Mouse (Mus musculus): ENCODE data around the gene Hoxb6.

GRCm38 (mm10) chr11:96301064-96301431 lies 8.8 kb downstream of the Hoxb6 start:
- no peak for TF ChIP-seq CHD2 (IDR thresholded peaks at IDR 0.05; ENCODE audit: low read length)
- no peak for TF ChIP-seq ETS1 (conservative IDR thresholded peaks at IDR 0.05; ENCODE audit: low read depth, low read length)
- TF ChIP-seq BHLHE40 (IDR thresholded peaks at IDR 0.05; ENCODE audit: low read depth, low read length), result no peak
- TF ChIP-seq CTCF (conservative IDR thresholded peaks at IDR 0.05 in 1 of 2, IDR thresholded peaks at IDR 0.05 in 1 of 2; ENCODE audit: low read depth in 2 of 2, low read length in 2 of 2), result no peak
- TF ChIP-seq MAX (IDR thresholded peaks at IDR 0.05; ENCODE audit: low read length), result no peak
- TF ChIP-seq E2F4 (IDR thresholded peaks at IDR 0.05; ENCODE audit: insufficient replicate concordance, low read depth, low read length), result no peak
- TF ChIP-seq HCFC1 (IDR thresholded peaks at IDR 0.05; ENCODE audit: low read depth, low read length), result no peak
- no peak for TF ChIP-seq CHD1 (IDR thresholded peaks at IDR 0.05; ENCODE audit: low read depth, low read length)
- no peak for TF ChIP-seq EP300 (IDR thresholded peaks at IDR 0.05; ENCODE audit: low read length)
- TF ChIP-seq ZNF384 (IDR thresholded peaks at IDR 0.05; ENCODE audit: low read depth, low read length), result no peak
